Mouse (Mus musculus) bone marrow macrophage, adult 2 months (primary cell): Measurements from ENCODE around the gene Nt5dc2.

Experiments
- CTCF ChIP-seq: IDR thresholded peaks from 2 replicates; pipeline ENCODE4 v1.5.1; 2012; ENCODE audit warnings: low read depth, mild to moderate bottlenecking, low read length, moderate library complexity
- POLR2A ChIP-seq: IDR thresholded peaks from 2 replicates; pipeline ENCODE4 v1.6.1; 2012; ENCODE audit warnings: mild to moderate bottlenecking, low read depth, low read length, borderline replicate concordance

DNA sequence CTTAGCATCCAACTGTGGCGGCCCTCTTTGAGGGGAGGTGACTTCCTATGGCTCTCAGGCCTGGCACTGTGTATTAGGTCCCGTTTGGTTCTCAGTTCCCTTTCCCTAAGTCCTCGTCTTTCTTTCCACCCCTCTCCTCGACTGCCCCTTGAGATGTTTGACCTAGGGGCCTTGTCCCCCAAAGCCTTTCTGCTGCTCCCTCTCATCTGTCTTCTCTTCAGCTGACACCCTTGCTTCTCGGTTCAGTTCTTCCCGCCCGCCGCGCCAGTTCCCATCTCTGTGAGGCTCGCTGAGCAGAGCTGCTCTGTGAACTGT is 6.4 kb downstream of the Nt5dc2 start:
- TF ChIP-seq CTCF (no peak), POLR2A (no peak)
